Mouse (Mus musculus) large intestine, adult 2 months (tissue): ENCODE measurements around the gene Fuom. TPM values are rescaled to one million over a fixed set of nuclear protein-coding genes. Genes with fewer than 3 reads are reported as not detected.

Source experiments
- DNase-seq: peaks from one replicate; pipeline ENCODE4 v3.0.0-alpha.2; 2012; ENCODE audit warnings: low read depth, low spot score
- WGBS: fragments of 180-500 bp; shearing (Covaris S2); methylation state at CpG from one replicate; pipeline ENCODE4 v1.1.7; 2018; 5-methylcytosine and 5-hydroxymethylcytosine counted together
- polyA plus RNA-seq: library from polyadenylated mRNA; depleted of rRNA; stranded (reverse); fragments of >200 nt; gene quantifications from 2 replicates; pipeline ENCODE4 v1.2.3, GENCODE M21; 2012

Fuom gene
- polyA plus RNA-seq, 1 experiment = 105 TPM

DNA sequence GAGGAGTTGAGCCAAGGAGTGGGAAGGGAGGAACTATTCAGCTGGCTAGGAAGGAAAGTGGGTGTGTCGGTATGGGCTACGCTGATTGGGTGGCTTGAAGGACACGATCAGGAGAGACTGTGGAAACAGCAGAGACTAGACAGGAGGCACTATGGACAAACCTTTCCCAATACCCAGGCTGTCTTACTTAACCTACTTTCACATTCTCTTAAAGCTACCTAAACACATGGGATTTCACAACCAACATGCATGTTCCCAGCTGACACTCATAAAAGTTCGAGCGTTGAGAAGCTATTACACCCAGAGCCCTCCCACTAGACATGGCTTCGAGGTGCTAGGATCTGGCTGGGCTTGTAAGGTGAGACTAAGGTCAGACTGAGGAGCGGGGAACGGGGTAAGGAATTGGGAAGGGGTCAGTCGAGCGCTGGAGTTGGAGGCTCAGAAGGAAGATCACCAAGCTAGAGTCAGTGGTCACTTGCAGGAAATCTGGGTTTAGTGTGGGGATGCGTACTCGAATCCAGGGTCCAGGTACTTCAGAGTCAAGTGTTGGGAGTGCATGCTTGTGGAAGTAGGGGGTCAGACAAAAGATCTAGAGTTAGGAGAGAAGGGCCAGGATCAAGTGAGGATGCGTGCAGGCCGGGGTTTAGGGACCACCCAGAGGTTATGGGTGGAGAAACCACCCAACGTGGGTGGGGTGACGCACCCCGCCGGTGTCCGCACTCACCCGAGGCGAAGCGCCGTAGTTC, 13.5 kb upstream of the Fuom start, which contains the start of gene Paox:
TSS of gene Paox (plus strand) at position 217 of the 746 bp plus-strand sequence.
- WGBS = under 1% methylated on average over 23 of the region's 23 CpGs
- DNase-seq = peak; percentile 85

- 73% methylated on average over 3 of the region's 3 CpGs for WGBS
- DNase-seq = no peak
Observed at GRCm38 (mm10) chr7:140111943-140112342, 9.7 kb upstream of the Fuom start.

DNA sequence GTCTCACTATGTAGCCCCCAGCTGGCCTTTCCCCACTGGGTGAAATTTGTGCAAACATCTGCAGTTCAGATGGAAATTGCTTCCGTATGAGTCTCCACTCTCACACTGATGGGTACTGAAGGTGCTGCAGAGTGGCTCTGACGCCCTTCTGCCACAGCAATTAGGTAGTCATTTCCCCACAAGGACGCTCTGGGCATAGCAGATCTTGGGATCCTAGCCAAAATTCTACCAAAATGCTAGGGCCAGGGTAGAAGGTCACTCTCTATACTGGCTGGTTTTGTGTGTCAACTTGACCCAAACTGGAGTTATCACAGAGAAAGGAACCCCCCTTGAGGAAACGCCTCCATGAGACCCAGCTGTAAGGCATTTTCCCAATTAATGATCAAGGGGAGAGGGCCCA, 1.8 kb upstream of the Fuom start:
- WGBS = 78% methylated on average over 4 of the region's 4 CpGs
- DNase-seq = no peak

- no peak for DNase-seq
- 71% methylated on average over 10 of the region's 10 CpGs for WGBS
Observed at GRCm38 (mm10) chr7:140101498-140101897, 743 bp downstream of the Fuom start.

DNA sequence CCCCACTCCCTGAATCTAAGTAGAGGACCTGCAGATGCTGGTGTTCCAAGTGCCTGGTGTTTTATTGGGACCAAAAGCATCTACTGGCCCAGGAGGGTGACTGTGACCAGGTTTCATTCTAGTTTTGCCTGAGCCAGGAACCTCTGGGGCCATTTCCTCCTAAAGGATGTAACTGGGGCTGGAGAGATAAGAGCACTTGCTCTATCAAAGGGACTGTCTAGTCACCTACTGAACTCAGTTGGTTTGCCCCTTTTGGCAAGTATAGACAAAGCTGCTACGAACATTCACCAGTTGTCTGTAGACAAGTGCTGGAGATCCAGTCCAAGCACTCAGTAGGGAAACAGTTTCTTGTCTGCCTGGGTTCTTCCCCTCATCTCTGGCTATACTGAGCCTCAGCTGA, 3.8 kb downstream of the Fuom start:
- no peak for DNase-seq
- WGBS = 100% methylated on average over 1 of the region's 1 CpGs

DNA sequence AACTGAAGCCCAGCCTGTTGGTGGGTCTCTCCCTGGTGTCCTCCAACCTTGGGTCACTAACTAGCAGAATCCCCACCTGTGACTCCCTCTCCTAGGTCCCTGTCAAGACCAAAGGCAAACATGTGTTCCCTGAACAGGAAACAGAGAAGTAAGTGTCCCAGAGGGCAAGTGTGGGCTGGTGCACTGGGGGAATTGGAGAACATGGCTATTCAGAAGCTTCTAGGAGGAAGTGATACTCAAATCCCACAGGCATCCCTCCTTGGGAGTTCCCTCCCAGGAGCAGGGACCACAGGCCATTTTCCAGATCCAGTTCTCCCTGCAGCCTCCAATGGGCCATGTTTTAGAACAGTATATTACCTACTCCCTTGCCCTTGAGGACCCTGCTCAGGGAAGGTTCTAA, 6.2 kb downstream of the Fuom start:
- no peak for DNase-seq

GRCm38 (mm10) chr7:140095556-140095955, 6.7 kb downstream of the Fuom start:
- 14% methylated on average over 1 of the region's 1 CpGs for WGBS
- DNase-seq = no peak

- no peak for DNase-seq
- 48% methylated on average over 5 of the region's 5 CpGs for WGBS
Observed at GRCm38 (mm10) chr7:140094954-140095353, 7.3 kb downstream of the Fuom start.

GRCm38 (mm10) chr7:140092924-140093528, 9.2 kb downstream of the Fuom start, which contains the start of gene Prap1:
Prap1 (plus strand) TSS chr7:140093395.
- WGBS = 39% methylated on average over 5 of the region's 5 CpGs

GRCm38 (mm10) chr7:140090601-140091000, 11.6 kb downstream of the Fuom start:
- DNase-seq = no peak
- 73% methylated on average over 10 of the region's 10 CpGs for WGBS

More at GRCm38 (mm10) chr7:140092924-140093528, 9.2 kb downstream of the Fuom start, which contains the start of gene Prap1:
- DNase-seq = no peak

DNA sequence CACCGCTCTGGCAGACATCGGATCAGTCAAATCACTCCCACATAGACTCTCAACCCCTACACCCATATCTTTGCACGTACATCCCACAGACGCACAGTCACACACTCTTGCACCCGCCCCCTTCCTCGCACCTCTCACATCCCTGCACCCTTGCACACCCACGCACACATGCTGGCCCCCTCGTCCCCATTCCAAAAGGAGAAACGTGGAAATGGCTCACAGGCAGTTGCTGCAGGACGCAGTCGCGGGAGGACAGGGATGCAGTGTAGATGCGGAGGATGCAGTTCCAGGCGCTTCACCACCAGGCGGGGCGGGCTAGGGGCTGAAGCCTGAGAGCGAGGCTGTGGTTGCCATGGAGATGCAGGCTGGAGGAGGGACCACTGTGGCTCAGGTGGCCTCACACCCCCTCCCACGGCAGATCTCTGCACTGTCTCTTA, 20.0 kb downstream of the Fuom start, which contains the start of gene Caly:
TSS of gene Caly (minus strand) at position 307 of the 437 bp plus-strand sequence.
- 12% methylated on average over 18 of the region's 18 CpGs for WGBS
- no peak for DNase-seq

- no peak for DNase-seq
- 28% methylated on average over 20 of the region's 20 CpGs for WGBS
Observed at GRCm38 (mm10) chr7:140081408-140082241, 20.6 kb downstream of the Fuom start.

GRCm38 (mm10) chr7:140080503-140081156, 21.6 kb downstream of the Fuom start:
- 2% methylated on average over 24 of the region's 24 CpGs for WGBS
- peak; percentile 37 for DNase-seq

- WGBS = 4% methylated on average over 5 of the region's 5 CpGs
- DNase-seq = peak; percentile 63
Observed at GRCm38 (mm10) chr7:140078711-140079110, 23.5 kb downstream of the Fuom start.

DNA sequence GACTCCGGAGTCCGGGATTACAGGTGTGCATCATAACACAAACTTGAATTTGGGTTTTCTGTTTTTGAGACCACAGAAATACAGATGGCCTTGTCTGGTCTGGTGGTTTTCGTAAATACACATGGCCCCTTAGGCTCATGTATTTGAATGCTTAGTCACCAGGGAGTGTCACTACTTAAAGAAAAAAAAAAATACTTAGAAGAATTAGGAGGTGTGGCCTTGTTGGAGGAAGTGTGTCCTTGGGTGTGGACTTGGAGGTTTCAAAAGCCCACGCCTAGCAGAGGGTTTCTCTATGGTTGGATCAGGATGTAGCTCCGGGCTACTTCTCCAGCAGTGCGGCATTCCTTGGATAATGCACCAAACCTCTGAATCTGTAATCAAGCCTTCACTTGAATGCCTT, 24.5 kb downstream of the Fuom start:
- WGBS = 43% methylated on average over 6 of the region's 6 CpGs
- no peak for DNase-seq

DNA sequence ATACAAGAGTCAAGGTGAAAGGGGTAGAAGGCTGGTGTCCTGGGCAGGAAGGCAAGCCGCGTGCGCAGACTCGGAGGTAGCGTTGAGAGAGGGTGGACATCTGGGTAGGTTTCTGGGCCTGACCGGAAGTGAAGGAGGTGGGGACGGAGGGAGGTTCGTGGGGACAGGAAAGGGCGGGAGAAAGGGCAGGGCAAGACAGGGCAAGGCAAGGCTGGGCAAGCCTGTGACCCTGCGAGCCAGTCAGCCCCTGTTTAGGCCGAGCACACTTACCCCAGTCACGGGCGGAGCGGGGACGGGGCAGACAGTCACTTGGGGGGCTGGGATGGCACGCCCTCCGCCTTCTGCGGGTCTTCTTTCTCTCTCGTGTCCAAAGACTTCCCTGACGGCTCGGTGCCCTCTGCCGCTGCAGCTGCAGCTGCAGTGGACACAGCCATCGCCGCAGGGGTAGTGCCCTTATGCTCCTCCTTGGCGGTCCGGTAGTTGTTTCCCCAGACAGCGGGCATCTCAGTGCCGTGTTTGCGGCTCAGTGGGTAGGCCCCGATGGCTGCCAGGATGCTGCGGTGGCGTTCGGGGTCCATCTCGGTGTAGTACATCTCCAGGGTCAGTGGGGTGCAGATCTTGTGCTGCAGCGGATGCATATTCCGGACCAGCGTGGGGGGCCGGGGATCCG, 32.1 kb downstream of the Fuom start:
- 36% methylated on average over 39 of the region's 39 CpGs for WGBS
- DNase-seq = no peak

DNA sequence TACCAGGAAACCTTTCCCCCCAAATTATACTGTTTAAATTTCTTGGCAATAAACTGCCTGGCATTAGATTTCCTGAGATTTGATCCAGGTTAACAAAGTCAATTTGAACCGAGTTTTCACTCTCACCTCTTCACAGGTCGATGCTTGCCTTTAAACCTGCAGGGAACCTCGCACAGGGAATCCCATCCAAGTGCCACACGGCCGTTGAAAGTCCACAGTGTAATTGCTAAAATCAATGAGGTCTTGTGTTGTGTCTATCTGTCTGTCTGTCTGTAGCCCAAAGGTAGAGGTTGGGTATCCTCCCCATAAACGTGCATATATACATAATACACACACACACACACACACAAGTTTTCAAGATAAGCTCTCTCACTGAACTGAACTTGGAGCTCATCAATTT, 34.8 kb downstream of the Fuom start:
- no peak for DNase-seq
- 30% methylated on average over 6 of the region's 6 CpGs for WGBS

GRCm38 (mm10) chr7:140063092-140063491, 39.1 kb downstream of the Fuom start:
- no peak for DNase-seq
- 21% methylated on average over 7 of the region's 7 CpGs for WGBS

- WGBS = 16% methylated on average over 11 of the region's 11 CpGs
- DNase-seq = no peak
Observed at GRCm38 (mm10) chr7:140062307-140062706, 39.9 kb downstream of the Fuom start.
